Mouse (Mus musculus) Muller cell, postnatal 12 days (primary cell): ENCODE data around the gene Prkar1b.

ENCODE experiments used
- DNase-seq: peaks from one replicate; pipeline ENCODE4 v3.0.0-alpha.2; 2015; ENCODE audit errors: inconsistent ontology term

The Prkar1b gene

DNA sequence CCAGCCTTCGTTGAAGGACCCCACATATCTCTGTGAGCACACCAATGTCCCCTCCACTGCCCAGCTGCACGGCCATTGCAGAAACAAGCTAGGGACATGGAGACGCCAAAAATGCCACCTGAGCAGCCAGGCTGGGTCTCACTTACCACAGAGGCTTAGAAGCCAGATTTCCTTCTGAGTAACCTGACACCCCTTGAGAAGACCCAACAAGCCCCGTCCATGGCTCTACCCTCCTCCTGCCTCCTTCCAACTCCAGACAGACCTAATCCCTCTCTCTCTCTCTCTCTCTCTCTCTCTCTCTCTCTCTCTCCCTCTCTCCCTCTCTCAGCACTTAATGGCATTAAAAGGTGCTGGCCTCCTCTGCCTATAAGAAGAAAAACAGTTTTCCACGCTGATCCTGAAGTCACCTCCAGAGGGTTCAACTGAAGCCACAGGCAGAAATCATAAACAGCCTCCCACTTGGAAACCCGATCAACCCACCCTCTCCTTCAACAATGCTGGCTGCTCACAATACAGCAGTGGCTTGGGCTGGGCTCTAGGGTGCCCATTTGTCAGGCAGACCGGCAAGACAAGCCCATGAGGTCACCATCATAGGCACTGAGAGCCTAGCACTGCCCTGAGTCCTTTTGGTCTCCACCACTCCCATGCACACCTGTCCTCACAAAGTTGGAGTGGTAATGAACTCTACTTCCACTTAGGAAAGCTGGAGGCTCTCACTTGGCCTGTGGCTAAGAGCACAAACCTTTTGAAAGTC, 82.8 kb downstream of the Prkar1b start:
- DNase-seq: no peak

DNA sequence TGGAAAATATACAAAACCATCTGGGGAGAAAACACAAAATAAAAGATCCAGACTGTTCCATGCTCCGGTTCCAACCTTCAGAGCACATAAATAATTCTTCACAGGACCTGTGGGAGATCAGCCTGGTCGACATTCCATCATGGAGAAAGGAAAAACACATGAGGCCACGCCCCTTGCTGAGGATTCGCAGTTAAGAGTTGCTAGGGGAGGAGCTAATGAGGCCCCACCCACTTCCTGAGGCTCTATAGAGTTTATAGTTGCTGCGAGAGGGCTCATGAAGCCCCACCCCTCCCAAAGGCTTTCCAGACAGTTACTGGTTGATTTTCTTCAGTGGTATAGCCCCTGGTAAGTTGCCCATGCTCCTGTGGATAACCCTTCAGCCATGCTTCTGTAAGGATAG, 85.2 kb downstream of the Prkar1b start:
- no peak for DNase-seq

DNA sequence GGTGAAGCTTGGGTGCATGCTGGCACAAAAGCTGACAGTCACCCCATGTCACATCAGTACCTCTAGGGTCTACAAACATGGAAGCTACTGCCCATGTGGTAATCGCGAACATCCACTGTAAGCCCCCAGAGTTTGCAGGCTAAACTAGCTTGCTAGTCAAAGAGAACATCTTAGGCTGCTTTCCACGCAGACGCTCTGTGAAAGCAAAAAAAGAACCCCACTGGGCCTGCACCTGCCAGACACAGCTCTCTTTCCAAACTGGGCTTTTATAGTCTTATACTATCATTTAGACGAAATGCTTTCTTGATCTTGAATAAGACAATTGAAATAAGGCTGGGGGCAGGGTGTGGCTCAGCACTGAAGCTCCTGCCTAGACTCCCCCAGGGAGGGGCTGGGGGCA, 88.1 kb downstream of the Prkar1b start:
- no peak for DNase-seq

DNA sequence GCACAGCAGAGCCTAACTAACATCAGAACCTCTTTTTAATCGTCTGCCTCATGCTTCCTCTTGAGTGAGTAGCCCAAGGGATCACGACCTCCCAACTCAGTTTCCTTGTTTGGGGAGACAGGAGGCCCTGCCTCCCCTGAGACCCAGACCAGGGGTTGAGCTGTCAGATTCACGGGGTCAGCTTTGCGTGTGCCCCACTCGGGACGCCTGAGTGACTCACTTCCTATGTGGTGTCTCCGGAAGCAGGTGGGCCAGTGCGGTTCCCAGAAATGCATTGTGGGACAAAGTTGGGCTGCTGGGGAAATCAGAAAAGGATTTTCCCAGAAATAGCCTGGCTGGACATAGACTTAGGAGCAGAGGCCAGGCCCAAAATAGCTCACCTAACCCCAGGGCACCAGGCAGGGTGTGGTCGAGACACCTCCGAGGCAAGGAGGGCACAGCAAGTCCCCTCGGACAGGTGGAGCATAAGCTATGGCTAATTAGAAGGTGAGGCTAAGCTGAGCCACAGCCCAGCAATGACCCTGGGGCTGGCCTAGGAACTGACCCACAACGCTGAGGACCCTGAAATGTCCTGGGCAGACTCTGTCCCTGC, 89.2 kb downstream of the Prkar1b start:
- no peak for DNase-seq

DNA sequence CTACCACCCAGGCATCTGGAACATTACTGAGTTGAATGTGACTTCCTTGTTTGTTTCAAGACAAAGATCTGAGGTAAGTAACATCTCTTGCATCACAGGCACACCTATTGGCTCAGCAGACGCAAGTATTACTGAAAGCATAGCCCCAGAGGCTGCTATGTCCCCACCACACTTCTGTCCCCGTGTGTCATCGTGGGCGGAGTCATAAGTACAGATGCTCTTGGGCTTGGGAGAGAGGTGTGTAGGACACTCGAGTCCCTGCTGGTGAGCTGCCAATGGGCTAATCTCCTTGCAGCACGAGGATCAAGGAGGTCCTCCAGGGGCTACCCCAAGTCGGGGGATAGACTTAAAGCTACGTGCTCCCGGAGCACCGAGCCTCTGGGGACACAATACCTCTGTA, 96.6 kb downstream of the Prkar1b start:
- DNase-seq: no peak

DNA sequence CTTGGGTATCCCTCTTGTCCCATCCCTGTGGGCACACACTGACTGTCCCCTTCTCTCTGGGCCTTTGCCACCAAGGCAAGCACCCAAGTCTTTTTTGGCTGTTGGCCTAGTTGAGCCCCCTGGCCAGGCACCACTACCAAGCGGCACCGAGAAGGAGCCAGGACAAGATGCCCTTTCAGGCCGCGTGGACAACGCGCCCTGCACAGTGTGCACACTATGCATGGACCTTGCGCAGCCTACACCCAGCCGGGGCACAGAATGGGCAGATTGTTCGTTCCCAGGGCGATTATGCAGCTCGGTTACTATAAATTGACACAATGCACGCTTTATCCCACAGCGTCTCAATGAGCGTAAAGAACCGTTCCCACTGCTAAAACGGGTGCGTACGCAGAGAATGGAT, 98.5 kb downstream of the Prkar1b start:
- no peak for DNase-seq

DNA sequence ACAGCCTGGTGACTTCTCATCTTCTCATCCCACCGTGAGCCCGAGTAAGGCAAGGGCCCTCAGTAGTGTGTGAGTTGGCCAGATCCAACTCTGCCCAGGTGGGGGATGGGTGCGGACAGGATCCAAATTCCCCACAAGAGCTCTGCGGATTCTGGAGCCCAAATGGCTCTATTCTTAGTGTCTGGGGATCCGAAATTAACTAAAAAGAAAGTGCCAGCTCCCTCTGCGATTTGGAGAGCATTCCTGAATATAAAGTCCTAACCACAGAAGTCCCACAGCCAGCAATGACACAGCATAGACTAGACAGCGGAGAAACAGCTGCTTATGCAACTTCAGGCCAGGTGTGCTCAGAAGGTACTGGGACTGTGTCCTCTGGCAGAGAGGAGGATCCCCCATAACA, 100.4 kb downstream of the Prkar1b start:
- no peak for DNase-seq

DNA sequence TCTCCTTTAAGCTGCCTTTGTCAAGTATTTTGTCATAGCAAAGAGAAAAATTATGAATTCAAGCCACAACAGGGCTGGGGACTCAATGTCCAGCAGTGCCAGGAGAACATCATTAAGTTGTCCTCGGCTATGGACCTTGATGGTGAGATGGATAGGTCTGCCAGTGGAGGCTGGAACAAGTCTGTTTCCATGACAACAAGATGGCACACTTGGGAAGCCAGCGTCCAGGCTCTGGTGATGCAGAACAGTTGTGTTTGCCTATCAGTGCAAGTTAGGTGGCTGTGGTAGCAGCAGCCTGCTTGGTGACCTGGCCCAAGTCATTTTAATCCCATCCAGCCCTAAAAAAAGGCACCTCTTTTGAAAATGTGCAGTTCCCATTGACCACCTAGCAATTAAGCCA, 102.6 kb downstream of the Prkar1b start:
- DNase-seq: no peak

DNA sequence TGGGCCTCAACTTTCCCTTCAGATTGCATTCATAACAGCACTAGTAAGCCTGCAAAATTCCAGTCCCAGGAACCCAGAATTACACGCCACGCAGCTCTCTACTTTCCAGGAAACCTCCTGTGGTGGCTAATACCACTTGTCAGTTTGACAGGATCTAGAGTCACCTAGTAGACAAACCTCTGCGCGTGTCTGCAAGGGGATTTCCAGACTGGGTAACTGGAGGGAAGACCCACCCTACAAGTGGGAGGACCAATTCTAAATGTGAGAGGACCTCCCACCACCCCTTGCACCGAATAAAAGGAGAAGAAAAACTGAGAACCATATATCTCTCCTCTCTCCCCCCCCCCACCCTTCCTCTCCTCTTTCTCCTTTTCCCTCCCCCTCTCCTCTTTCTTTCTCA, 103.2 kb downstream of the Prkar1b start:
- no peak for DNase-seq

DNA sequence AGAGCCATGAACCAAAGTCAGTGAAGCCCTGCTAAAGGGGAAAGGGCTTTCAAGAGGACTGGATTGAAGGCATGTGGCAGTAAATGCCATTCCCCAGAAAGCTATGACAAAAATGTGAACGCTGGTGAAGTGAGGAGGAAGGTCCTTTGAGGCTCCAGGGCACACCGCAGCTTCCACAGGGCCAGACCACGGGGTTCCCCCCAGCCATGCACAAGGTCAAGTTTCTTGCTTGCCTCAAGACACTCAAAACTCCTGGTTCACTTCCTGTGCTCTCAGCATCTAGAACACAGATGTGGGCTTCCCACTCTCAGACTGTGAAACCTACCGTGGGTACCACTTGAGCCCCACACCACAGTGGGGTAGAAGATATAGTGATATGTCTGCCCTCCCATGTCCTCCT, 106.3 kb downstream of the Prkar1b start:
- peak; percentile 70 for DNase-seq

DNA sequence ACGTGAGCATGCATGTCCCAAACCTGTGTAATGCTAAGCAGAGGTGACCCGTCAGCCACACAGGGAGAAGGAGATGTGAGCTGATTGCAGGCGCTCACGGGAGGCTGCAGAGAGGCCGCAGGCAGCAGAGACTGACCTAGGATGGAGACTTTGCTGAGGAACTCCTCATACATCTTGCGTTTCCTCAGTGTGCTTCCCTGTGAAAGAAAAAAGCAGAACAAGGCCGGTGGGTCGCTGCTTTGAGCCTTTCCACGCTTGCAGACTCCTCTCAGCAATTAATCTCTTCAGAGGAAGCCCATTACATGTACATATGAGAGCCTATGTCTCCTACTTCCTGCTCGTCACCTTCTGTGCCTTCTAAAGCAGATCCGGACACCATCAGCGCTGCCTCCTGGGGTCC, 107.5 kb downstream of the Prkar1b start:
- DNase-seq: no peak

DNA sequence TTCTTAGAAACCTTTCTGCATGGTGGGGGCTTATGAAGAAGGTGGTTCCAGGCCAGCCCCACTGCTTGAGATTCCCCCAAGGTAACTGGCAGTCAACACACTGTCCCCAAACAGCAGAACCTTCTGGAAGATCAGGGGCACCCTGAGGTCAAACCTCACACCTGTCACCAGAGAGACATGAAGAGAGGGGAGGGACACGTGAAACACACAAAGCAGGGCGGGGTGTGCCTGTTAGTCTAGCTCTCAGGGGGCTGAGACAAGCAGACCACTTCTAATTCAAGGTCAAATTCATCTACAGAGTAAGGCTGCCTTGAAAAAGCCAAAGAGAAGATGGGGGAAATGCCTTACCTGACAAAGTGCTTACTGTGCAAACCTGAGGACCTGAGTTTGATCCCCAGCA, 114.6 kb downstream of the Prkar1b start:
- no peak for DNase-seq

DNA sequence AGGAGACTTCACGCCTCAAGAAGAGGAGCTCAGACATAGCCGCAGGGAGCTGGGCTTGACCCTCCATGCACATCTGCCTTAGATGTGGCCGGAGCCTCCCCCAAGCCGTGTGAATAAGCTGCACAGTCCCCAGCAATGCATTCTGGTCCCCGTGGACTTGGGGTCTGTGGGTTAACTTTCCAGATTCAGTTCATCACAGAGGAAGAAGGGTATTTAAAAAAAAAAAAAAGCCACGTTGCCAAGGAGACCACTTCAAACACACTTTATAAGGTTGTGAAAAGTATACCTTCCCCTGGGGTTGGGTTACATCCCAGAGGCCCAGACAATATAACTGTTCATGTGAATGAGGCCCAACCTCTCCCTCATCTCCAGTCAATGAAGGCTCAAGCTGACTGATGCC, 115.1 kb downstream of the Prkar1b start:
- no peak for DNase-seq

DNA sequence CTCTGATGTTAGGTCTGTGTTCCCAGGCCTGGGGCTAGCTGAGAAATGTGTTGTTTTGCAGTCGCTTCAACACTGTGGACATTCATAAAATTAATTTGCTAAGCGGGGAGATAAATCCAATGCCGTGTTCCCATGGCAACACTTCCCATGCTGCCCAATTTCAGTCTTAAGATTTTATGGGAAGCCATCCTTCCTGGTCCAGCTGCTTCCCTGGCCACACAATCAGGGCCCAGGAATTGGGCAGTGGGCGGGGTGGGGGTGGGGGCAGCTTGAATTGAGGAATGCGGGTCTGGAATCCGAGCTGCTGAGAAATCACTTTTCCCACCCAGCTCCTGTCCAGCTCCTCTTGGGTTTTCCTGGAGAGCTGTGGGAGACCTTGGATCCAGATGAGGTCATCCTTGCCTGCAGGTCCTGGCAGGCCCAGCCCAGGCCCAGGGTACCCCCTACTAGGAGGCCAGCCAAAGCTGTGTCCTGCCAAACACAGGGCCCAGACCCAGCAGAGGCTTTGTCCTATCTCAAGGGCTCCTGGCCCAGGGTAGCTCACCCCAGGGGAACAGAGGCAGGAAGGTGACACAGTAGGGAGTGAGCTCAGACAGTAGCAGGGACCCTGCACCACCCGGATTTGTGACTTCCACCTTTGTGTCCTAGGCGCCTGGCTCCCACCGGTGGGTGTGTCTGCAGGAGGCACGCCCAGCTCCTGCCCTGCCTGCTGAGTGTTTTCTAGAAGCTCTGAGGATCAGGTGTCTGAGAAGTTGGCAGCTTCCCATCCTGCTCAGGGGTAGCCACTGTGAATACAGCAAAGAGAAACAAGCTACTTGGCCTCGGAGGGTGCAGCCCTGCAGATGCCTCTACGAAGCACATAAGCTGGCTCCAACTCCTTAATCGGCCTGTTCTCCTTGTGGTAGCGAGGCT, 116.1 kb downstream of the Prkar1b start:
- peak; percentile 75 for DNase-seq

DNA sequence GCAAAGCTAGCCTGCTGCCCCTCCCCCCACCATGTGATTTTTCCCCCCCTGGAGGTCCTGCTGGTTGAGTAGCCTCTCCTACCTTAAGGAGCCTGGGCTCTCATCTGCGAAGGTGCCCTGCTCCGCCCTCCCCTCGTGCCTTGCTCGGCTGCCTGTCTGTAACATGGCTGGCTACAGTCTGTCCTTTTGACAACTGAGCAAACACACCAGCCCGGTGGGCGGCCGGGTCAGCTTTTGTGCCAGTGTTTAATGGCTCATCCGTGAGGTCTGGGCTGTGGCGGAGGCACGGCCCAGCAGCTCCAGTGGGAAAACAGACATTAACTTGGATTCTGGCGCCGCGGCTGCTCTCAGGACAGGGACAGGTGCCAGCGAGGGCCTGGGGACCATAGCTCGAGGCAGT, 122.2 kb downstream of the Prkar1b start:
- DNase-seq: peak; percentile 26

DNA sequence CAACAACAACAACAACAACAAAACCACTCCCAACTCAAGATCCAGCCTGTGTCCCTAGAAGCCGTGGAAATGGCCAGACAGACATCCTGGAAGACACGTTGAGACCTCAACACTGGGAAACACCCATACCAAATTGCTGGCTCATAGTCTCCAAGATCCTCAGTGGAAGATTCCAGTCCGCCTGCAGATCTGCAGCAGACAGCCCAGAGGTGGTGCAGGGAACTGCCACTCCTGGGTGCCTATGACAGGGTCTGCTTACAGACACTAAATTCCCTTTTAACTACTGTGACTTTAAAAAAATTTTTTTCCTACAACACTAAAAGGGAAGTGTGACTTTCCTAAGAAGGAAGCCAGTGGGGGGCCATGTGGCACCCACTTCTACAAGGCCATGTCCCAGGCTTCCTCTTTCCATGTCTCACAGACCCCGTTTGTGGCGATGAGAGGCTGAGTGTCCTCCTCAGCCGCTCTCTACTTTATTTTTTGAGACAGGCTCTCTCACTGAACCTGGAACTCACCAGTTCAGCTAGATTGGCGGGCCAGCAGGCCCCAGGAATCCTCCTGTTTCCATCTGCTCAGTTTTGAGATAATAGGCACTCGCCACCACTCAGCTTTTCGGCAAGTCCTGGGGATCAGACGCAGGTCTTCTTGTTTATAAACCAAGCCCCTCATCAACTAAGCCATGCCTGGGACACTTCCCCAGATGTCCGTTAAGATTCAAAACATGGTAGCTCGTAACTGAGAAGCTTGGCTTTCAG, 125.3 kb downstream of the Prkar1b start:
- no peak for DNase-seq

DNA sequence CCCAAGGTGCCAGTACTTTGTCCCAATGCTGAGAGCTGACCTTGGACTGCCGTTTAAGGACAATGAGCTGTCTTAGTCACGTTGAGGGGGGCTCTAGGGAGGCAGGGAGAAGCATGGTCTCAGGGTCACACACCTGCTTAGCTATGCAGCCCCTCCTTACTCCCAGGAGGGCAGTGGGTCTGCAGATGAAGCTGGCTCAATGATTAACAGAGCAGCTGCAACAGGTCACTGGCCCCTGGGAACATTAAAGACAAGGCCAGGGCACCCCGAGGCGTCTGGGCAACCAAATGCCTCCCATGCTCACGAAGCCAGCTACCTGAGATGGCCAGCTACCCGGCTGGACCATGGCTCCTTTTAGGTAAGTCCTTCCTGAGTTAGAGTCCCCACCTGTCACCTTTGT, 129.2 kb downstream of the Prkar1b start:
- no peak for DNase-seq

DNA sequence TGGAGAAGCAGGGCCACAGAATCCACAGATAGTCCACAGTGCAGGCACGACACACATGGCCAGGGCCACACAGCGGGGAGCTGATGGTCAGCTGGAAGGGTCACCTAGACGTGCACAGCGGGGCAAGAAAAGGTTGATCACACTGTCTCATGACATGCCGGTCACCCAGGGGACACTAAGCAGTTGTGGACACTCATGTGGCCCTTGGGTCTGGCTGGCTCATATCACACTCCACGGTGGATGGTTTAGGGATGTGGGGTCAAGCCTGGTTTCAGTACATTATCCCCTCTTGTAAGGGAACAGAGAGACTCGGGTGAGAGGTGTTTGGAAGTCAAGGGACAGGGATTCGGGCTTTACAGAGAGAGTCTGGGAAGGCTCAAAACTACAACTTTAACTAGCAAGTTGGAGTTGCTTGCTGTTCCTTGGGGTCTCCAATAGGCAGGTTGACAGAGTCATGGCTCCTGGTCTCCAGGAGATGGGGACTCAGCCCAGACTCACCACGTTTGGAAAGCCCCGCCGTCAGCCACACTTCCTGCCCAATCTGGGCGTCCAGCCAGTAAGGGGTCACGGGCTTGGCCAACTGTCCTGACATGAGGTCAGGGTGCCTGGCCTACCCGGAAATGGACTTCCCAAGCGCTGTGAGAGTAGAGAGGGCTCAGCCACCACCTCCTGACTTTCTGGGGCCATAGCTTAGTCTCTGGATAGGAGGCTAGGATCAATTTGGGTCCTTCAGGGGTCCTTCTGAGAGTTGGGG, 132.3 kb downstream of the Prkar1b start:
- peak; percentile 46 for DNase-seq

DNA sequence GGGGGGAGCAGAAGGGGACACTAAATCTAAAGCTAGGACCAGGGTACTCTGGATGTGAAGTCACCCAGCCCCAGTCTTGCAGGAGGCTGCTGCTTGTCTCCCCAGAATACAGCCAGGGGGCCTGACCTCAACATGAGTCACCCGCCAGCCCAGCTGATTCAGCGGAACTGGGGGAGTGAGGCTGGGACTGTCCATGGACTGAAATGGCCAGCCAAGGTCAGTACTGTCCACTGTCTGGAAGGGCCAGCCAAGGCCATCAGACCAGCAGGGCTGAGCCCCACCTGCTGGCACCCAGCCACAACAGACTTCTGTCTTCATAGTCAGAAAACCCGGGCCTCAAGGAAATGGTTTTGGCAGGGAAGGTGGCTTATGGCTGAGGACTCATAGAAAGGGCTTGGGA, 134.7 kb downstream of the Prkar1b start:
- DNase-seq: peak; percentile 89

DNA sequence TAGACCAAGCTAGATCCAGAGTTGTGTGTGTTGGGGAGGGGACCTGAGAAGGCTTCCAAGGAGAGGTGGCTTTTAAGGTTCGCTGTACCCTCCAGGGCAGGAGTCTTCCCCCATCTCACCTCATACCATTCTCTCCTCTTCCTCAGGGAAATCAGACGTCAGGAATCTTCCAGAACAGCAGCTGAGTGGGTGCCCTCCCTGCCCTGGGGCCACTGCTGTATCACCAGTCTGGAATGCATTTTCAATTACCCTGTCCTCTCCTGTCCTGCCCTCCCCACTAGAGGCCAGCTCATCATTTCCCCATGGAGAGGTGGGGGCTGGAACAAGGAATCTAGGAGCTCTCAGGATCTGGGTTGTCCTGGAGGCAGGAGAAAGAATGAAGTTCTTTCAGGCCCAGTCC, 139.2 kb downstream of the Prkar1b start:
- DNase-seq: peak; percentile 88

DNA sequence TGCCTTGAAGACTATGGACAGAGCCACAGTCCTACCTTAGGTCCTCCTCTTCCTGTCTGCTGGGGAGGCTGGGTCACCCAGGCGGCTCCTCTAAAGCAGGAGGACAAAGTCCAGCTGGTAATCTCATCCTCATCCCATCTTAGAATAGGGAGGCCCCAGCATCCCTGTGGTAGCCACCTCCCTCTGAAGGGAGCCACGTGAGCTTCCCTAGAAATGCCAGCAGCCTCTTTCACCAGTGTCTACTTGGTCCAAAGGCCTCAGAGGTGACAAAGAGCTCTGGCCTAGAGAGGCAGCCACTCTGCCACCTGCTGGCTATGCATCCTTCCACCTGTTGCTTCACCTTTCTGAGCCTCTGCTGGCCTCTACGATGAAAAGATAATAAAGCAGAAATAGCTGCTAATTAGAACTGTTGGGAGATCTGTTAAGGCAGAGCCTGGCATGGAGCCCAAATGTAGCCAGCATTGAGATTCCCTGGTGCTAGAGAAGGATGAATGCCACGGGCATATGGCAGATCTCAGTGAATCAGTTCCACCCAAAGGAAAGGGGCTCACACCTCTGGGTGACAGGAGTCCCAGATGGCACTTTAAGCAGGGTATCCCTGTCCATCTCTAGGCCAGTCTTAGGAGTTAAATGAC, 142.5 kb downstream of the Prkar1b start:
- no peak for DNase-seq
